Mouse (Mus musculus): ENCODE results near the gene Psmc5. TPM values are rescaled to one million over a fixed set of nuclear protein-coding genes. Genes with fewer than 3 reads are reported as not detected.

The Psmc5 gene
- polyA plus RNA-seq, 1 experiment, result 289 TPM

DNA sequence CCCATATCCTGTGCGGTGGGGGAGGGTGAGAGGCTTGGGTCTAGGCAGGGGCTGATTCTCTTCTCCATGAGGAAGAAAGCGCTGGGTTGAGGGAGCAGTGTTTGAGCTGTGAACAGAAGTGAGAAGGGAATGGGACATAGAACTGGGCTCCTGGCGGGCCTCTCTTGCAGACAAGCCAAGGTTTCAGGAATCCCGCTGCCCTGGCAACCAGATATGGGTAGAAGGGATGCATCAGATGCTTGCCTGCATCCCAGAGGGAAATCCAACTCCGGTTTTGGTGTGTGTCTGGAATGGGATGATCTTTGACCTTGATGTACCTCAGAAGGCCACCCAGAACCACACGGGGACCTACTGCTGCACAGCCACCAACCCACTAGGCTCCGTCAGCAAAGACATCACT, 30.3 kb downstream of the Psmc5 start:
- Histone ChIP-seq H3K4me3 (ENCODE audit: insufficient read depth, poor library complexity, severe bottlenecking) (no peak overlapping the region), H3K79me2 (ENCODE audit: control insufficient read depth, insufficient read depth) (no peaks in the 10 kb centered on the region), H3K36me3 (ENCODE audit: control insufficient read depth, insufficient read depth) (no peaks in the 10 kb centered on the region), H3K79me3 (ENCODE audit: low read depth) (no peaks in the 10 kb centered on the region), H3ac (ENCODE audit: control insufficient read depth, insufficient read length, low read depth) (no peak overlapping the region), H3K27me3 (ENCODE audit: control insufficient read depth, insufficient read depth, insufficient read length) (no peaks in the 10 kb centered on the region)
- TF ChIP-seq USF1 (IDR thresholded peaks at IDR 0.05; ENCODE audit: low read depth), result no peak
- no peak for TF ChIP-seq MYOD1 (IDR thresholded peaks at IDR 0.05; ENCODE audit: control insufficient read depth, insufficient read length, low read depth)

- Histone ChIP-seq H3K27me3 (ENCODE audit: control insufficient read depth, insufficient read depth, insufficient read length) (no peaks in the 10 kb centered on the region), H3K79me3 (ENCODE audit: low read depth) (no peaks in the 10 kb centered on the region), H3K36me3 (ENCODE audit: control insufficient read depth, insufficient read depth) (no peaks in the 10 kb centered on the region), H3K4me3 (ENCODE audit: insufficient read depth, poor library complexity, severe bottlenecking) (no peak overlapping the region), H3K79me2 (ENCODE audit: control insufficient read depth, insufficient read depth) (no peaks in the 10 kb centered on the region), H3ac (ENCODE audit: control insufficient read depth, insufficient read length, low read depth) (no peak overlapping the region)
- TF ChIP-seq CTCF (IDR thresholded peaks at IDR 0.05; ENCODE audit: control insufficient read depth, insufficient read depth, insufficient read length), result no peak
- TF ChIP-seq USF1 (IDR thresholded peaks at IDR 0.05; ENCODE audit: low read depth), result no peak
- no peak for TF ChIP-seq MYOD1 (IDR thresholded peaks at IDR 0.05; ENCODE audit: control insufficient read depth, insufficient read length, low read depth)
- TF ChIP-seq MAX (IDR thresholded peaks at IDR 0.05), result no peak
- no peak for TF ChIP-seq CEBPB (IDR thresholded peaks at IDR 0.05; ENCODE audit: low read depth)
- no peak for TF ChIP-seq MYOG (IDR thresholded peaks at IDR 0.05; ENCODE audit: control insufficient read depth, extremely low read depth, insufficient read length)
- no peak for TF ChIP-seq FOSL1 (IDR thresholded peaks at IDR 0.05; ENCODE audit: insufficient read depth, low read length, poor library complexity, severe bottlenecking)
Observed at GRCm38 (mm10) chr11:106286987-106287386, 31.0 kb downstream of the Psmc5 start.

GRCm38 (mm10) chr11:106289369-106289768, 33.4 kb downstream of the Psmc5 start:
- H3K79me2 ChIP-seq (ENCODE audit: control insufficient read depth, insufficient read depth), result no peaks in the 10 kb centered on the region
- H3K79me3 ChIP-seq (ENCODE audit: low read depth), result no peaks in the 10 kb centered on the region
- no peaks in the 10 kb centered on the region for H3K27me3 ChIP-seq (ENCODE audit: control insufficient read depth, insufficient read depth, insufficient read length)
- H3ac ChIP-seq (ENCODE audit: control insufficient read depth, insufficient read length, low read depth), result no peak overlapping the region
- TF ChIP-seq MYOG (IDR thresholded peaks at IDR 0.05; ENCODE audit: control insufficient read depth, extremely low read depth, insufficient read length), result no peak
- TF ChIP-seq MAX (IDR thresholded peaks at IDR 0.05), result no peak
- no peak for TF ChIP-seq FOSL1 (IDR thresholded peaks at IDR 0.05; ENCODE audit: insufficient read depth, low read length, poor library complexity, severe bottlenecking)
- no peak for TF ChIP-seq CTCF (IDR thresholded peaks at IDR 0.05; ENCODE audit: control insufficient read depth, insufficient read depth, insufficient read length)
- no peak for TF ChIP-seq CEBPB (IDR thresholded peaks at IDR 0.05; ENCODE audit: low read depth)
- TF ChIP-seq MYOD1 (IDR thresholded peaks at IDR 0.05; ENCODE audit: control insufficient read depth, insufficient read length, low read depth), result no peak
- no peak for TF ChIP-seq USF1 (IDR thresholded peaks at IDR 0.05; ENCODE audit: low read depth)
- H3K36me3 ChIP-seq (ENCODE audit: control insufficient read depth, insufficient read depth), result no peaks in the 10 kb centered on the region
- H3K4me3 ChIP-seq (ENCODE audit: insufficient read depth, poor library complexity, severe bottlenecking), result no peak overlapping the region

DNA sequence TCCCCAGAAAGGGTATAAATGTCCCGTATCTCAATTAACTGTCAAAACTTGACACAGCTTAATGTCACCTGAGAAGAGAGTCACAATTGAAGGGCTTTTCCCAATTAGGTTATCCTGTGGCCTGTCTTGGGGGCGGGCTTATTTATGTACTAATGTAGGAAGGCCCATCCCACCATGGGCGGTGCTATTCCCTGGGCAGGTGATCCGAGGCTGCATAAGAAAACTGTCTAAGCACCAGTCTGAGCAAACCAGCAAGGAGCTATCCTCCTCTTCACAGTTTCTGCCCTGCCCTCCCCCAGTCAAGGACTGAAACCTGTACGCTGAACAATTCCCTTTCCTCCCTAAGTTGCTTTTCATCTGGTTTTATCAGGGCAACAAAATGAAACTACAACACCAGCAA, 34.4 kb downstream of the Psmc5 start:
- H3K79me3 ChIP-seq (ENCODE audit: low read depth), result no peaks in the 10 kb centered on the region
- no peak for TF ChIP-seq MAX (IDR thresholded peaks at IDR 0.05)
- TF ChIP-seq CTCF (IDR thresholded peaks at IDR 0.05; ENCODE audit: control insufficient read depth, insufficient read depth, insufficient read length), result no peak
- TF ChIP-seq MYOD1 (IDR thresholded peaks at IDR 0.05; ENCODE audit: control insufficient read depth, insufficient read length, low read depth), result no peak
- no peak for TF ChIP-seq FOSL1 (IDR thresholded peaks at IDR 0.05; ENCODE audit: insufficient read depth, low read length, poor library complexity, severe bottlenecking)
- TF ChIP-seq MYOG (IDR thresholded peaks at IDR 0.05; ENCODE audit: control insufficient read depth, extremely low read depth, insufficient read length), result no peak
- no peak for TF ChIP-seq CEBPB (IDR thresholded peaks at IDR 0.05; ENCODE audit: low read depth)
- no peak for TF ChIP-seq USF1 (IDR thresholded peaks at IDR 0.05; ENCODE audit: low read depth)
- no peak overlapping the region for H3K4me3 ChIP-seq (ENCODE audit: insufficient read depth, poor library complexity, severe bottlenecking)

GRCm38 (mm10) chr11:106291861-106292260, 35.9 kb downstream of the Psmc5 start:
- no peaks in the 10 kb centered on the region for H3K79me3 ChIP-seq (ENCODE audit: low read depth)
- H3K79me2 ChIP-seq (ENCODE audit: control insufficient read depth, insufficient read depth), result no peaks in the 10 kb centered on the region
- no peak overlapping the region for H3ac ChIP-seq (ENCODE audit: control insufficient read depth, insufficient read length, low read depth)
- TF ChIP-seq CTCF (IDR thresholded peaks at IDR 0.05; ENCODE audit: control insufficient read depth, insufficient read depth, insufficient read length) (no peak), MYOG (IDR thresholded peaks at IDR 0.05; ENCODE audit: control insufficient read depth, extremely low read depth, insufficient read length) (no peak), CEBPB (IDR thresholded peaks at IDR 0.05; ENCODE audit: low read depth) (no peak), FOSL1 (IDR thresholded peaks at IDR 0.05; ENCODE audit: insufficient read depth, low read length, poor library complexity, severe bottlenecking) (no peak), MAX (IDR thresholded peaks at IDR 0.05) (no peak), MYOD1 (IDR thresholded peaks at IDR 0.05; ENCODE audit: control insufficient read depth, insufficient read length, low read depth) (no peak), USF1 (IDR thresholded peaks at IDR 0.05; ENCODE audit: low read depth) (no peak)
- no peaks in the 10 kb centered on the region for H3K36me3 ChIP-seq (ENCODE audit: control insufficient read depth, insufficient read depth)
- H3K4me3 ChIP-seq (ENCODE audit: insufficient read depth, poor library complexity, severe bottlenecking), result no peak overlapping the region
- H3K27me3 ChIP-seq (ENCODE audit: control insufficient read depth, insufficient read depth, insufficient read length), result no peaks in the 10 kb centered on the region

More for the DNA sequence above, 34.4 kb downstream of the Psmc5 start:
- no peaks in the 10 kb centered on the region for H3K27me3 ChIP-seq (ENCODE audit: control insufficient read depth, insufficient read depth, insufficient read length)
- no peaks in the 10 kb centered on the region for H3K36me3 ChIP-seq (ENCODE audit: control insufficient read depth, insufficient read depth)
- H3K79me2 ChIP-seq (ENCODE audit: control insufficient read depth, insufficient read depth), result no peaks in the 10 kb centered on the region
- H3ac ChIP-seq (ENCODE audit: control insufficient read depth, insufficient read length, low read depth), result no peak overlapping the region

DNA sequence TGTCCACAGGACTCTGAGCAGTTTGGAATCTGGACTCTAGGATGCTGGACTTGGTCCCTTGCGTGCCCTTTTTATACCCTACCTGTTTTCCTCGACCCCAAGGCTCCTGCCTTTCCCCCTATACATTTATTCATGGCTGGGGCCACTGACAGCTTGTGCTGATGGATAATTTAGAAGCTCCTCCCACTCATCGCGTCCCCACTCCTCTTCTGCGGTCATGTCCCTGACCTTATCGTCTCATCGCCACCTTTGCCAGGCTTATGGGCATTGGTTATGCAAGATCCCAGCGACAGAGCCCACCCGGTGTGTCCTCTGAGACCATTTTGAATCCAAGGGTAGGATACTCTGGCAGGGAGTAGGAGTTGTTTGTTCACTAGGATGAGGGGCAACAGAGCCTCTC, 45.8 kb downstream of the Psmc5 start, which contains the start of gene Gh:
Gene Gh (minus strand): TSS at position 101 of the 400 bp plus-strand sequence.
- Histone ChIP-seq H3K4me3 (ENCODE audit: insufficient read depth, poor library complexity, severe bottlenecking) (no peak within 1 kb of the TSS), H3ac (ENCODE audit: control insufficient read depth, insufficient read length, low read depth) (no peak within 1 kb of the TSS), H3K36me3 (ENCODE audit: control insufficient read depth, insufficient read depth) (no peaks in the 10 kb centered on the region), H3K79me3 (ENCODE audit: low read depth) (no peaks in the 10 kb centered on the region), H3K27me3 (ENCODE audit: control insufficient read depth, insufficient read depth, insufficient read length) (peaks cover 13% of the 10 kb centered on the region), H3K79me2 (ENCODE audit: control insufficient read depth, insufficient read depth) (no peaks in the 10 kb centered on the region)
- TF ChIP-seq MYOD1 (IDR thresholded peaks at IDR 0.05; ENCODE audit: control insufficient read depth, insufficient read length, low read depth), result no peak
- TF ChIP-seq MAX (IDR thresholded peaks at IDR 0.05), result no peak
- no peak for TF ChIP-seq CEBPB (IDR thresholded peaks at IDR 0.05; ENCODE audit: low read depth)
- no peak for TF ChIP-seq FOSL1 (IDR thresholded peaks at IDR 0.05; ENCODE audit: insufficient read depth, low read length, poor library complexity, severe bottlenecking)
- TF ChIP-seq CTCF (IDR thresholded peaks at IDR 0.05; ENCODE audit: control insufficient read depth, insufficient read depth, insufficient read length), result no peak
- TF ChIP-seq MYOG (IDR thresholded peaks at IDR 0.05; ENCODE audit: control insufficient read depth, extremely low read depth, insufficient read length), result no peak
- TF ChIP-seq USF1 (IDR thresholded peaks at IDR 0.05; ENCODE audit: low read depth), result no peak

Measured in C2C12 (cell line).